Mouse (Mus musculus) WW6 (cell line): Measurements from ENCODE around the gene Olfr159.
"Not testable (repeated sequence)": the region's sequence is repeated elsewhere in the genome, so short reads cannot be mapped to it uniquely, and the experiment has no call there.

Experiments used
- DNase-seq: peaks from one replicate; pipeline ENCODE4 v3.0.0-alpha.2; 2013; ENCODE audit warnings: low read depth, low spot score

The Olfr159 gene

GRCm38 (mm10) chr4:43770909-43771308 is at the start of gene Olfr159:
Gene Olfr159 (minus strand): TSS chr4:43771009.
- DNase-seq: no peak

GRCm38 (mm10) chr4:43798936-43799335 is 28.1 kb upstream of the Olfr159 start:
- DNase-seq: no peak

- DNase-seq: not testable (repeated sequence)
Measured at GRCm38 (mm10) chr4:43795844-43796243, 25.0 kb upstream of the Olfr159 start.

GRCm38 (mm10) chr4:43795296-43795695 is 24.5 kb upstream of the Olfr159 start:
- DNase-seq: no peak

GRCm38 (mm10) chr4:43772304-43772703 is 1.5 kb upstream of the Olfr159 start:
- DNase-seq: no peak

- no peak for DNase-seq
Measured at GRCm38 (mm10) chr4:43771626-43772025, 817 bp upstream of the Olfr159 start.

GRCm38 (mm10) chr4:43769374-43769773 is 1.4 kb downstream of the Olfr159 start:
- DNase-seq: no peak

GRCm38 (mm10) chr4:43768341-43768740 is 2.5 kb downstream of the Olfr159 start:
- no peak for DNase-seq

- no peak for DNase-seq
Measured at GRCm38 (mm10) chr4:43763410-43763809, 7.4 kb downstream of the Olfr159 start.

GRCm38 (mm10) chr4:43761336-43761735 is 9.5 kb downstream of the Olfr159 start:
- no peak for DNase-seq

GRCm38 (mm10) chr4:43760460-43760859 is 10.3 kb downstream of the Olfr159 start:
- DNase-seq: peak; percentile 49

GRCm38 (mm10) chr4:43759571-43760418 is 11.0 kb downstream of the Olfr159 start:
- no peak for DNase-seq

GRCm38 (mm10) chr4:43757213-43757612 is 13.6 kb downstream of the Olfr159 start:
- no peak for DNase-seq

- DNase-seq: no peak
Measured at GRCm38 (mm10) chr4:43745187-43745586, 25.6 kb downstream of the Olfr159 start.

- no peak for DNase-seq
Measured at GRCm38 (mm10) chr4:43743099-43743498, 27.7 kb downstream of the Olfr159 start.

GRCm38 (mm10) chr4:43742637-43743036 is 28.2 kb downstream of the Olfr159 start:
- DNase-seq: no peak

- no peak for DNase-seq
Measured at GRCm38 (mm10) chr4:43741526-43741925, 29.3 kb downstream of the Olfr159 start.

- DNase-seq: no peak
Measured at GRCm38 (mm10) chr4:43738989-43739674, 31.7 kb downstream of the Olfr159 start.

GRCm38 (mm10) chr4:43737144-43737543 is 33.7 kb downstream of the Olfr159 start:
- no peak for DNase-seq

GRCm38 (mm10) chr4:43733186-43733585 is 37.6 kb downstream of the Olfr159 start:
- DNase-seq: no peak

- DNase-seq: no peak
Measured at GRCm38 (mm10) chr4:43732171-43732570, 38.6 kb downstream of the Olfr159 start.

- DNase-seq: no peak
Measured at GRCm38 (mm10) chr4:43730750-43731297, 40.0 kb downstream of the Olfr159 start.
